ENCODE assay signal across 18 mouse cellular contexts in genomic region chr11:116556308-116556707, GRCm38 (mm10). TPM values are rescaled to one million over a fixed set of nuclear protein-coding genes. Genes with fewer than 3 reads are reported as not detected.
A peak's percentile ranks its signal among the peaks of the same experiment; 100 is the strongest.
DNase-seq lines count a peak whose midpoint lies in the region; ATAC-seq and TF ChIP-seq lines count a peak whose summit lies in the region.
"Had no signal": no experiment of that assay in that cellular context is flagged by ENCODE, and none has a peak within 500 bp of the region (broad histone marks: within the 10 kb centered on the region; RNA-seq: fewer than 3 reads in every experiment).

No protein-coding gene starts in this region.

- H3K4me2 ChIP-seq in hindbrain, postnatal 0 days (ENCODE audit: low read depth, low read length) = no peak overlapping the region
- H3K4me2 ChIP-seq in hindbrain, embryonic 14.5 days (replicated peaks) = no peak overlapping the region
- H3K4me2 ChIP-seq in lung, embryonic 14.5 days = no peak overlapping the region
- H3K4me2 ChIP-seq: forebrain, embryonic 13.5 days; midbrain, embryonic 12.5 days had no signal

- peak overlapping the region; percentile 16; the same call in 1 of the 2 replicates for H3K4me3 ChIP-seq in heart, embryonic 10.5 days
- H3K4me3 ChIP-seq in hindbrain, postnatal 0 days (ENCODE audit: low read length) = no peak overlapping the region
- H3K4me3 ChIP-seq in hindbrain, embryonic 14.5 days (replicated peaks; ENCODE audit: low read length) = no peak overlapping the region
- H3K4me3 ChIP-seq in lung, embryonic 14.5 days (ENCODE audit: low read depth, low read length) = no peak overlapping the region
- H3K4me3 ChIP-seq: forebrain, embryonic 13.5 days; midbrain, embryonic 12.5 days had no signal

- no peak for ATAC-seq in hindbrain, postnatal 0 days
- ATAC-seq in hindbrain, embryonic 14.5 days (ENCODE audit: low FRiP score) = no peak
- ATAC-seq in lung, embryonic 14.5 days (ENCODE audit: insufficient read depth) = no peak
- ATAC-seq: forebrain, embryonic 13.5 days had no signal

- no peak for DNase-seq in heart, embryonic 10.5 days (ENCODE audit: low spot score)
- no peak for DNase-seq in heart, adult 8-10 months (ENCODE audit: low spot score)
- no peak for DNase-seq in hindbrain, postnatal 0 days (ENCODE audit: low spot score)
- no peak for DNase-seq in hindbrain, embryonic 14.5 days (ENCODE audit: low spot score)
- no peak for DNase-seq in lung, embryonic 14.5 days
- DNase-seq in lung, postnatal 10 days = no peak
- no peak for DNase-seq in urinary bladder, adult 18-20 months (ENCODE audit: low spot score in 2 of 2)
- DNase-seq: adrenal gland, postnatal 10 days; cerebellum, adult 18-20 months; kidney, postnatal 10 days; left cerebral cortex, postnatal 4 days; lung, postnatal 36 days; thymus, postnatal 4 days had no signal

- H3K4me1 ChIP-seq in heart, embryonic 10.5 days = peaks cover 82% of the 10 kb centered on the region
- H3K4me1 ChIP-seq in hindbrain, postnatal 0 days (ENCODE audit: insufficient read depth, low read length) = peaks cover 18% of the 10 kb centered on the region; the same call in 1 of the 2 replicates
- H3K4me1 ChIP-seq in hindbrain, embryonic 14.5 days (replicated peaks; ENCODE audit: control insufficient read depth, insufficient read depth, low read length) = peaks cover 32% of the 10 kb centered on the region
- peaks cover 14% of the 10 kb centered on the region; the same call in 1 of the 2 replicates for H3K4me1 ChIP-seq in lung, embryonic 14.5 days (ENCODE audit: insufficient read depth)

- WGBS in heart, embryonic 10.5 days = 33% methylated on average over 6 of the region's 6 CpGs
- 68% methylated on average over 6 of the region's 6 CpGs for WGBS in hindbrain, postnatal 0 days
- 76% methylated on average over 6 of the region's 6 CpGs for WGBS in hindbrain, embryonic 14.5 days
- 49% methylated on average over 6 of the region's 6 CpGs for WGBS in lung, embryonic 14.5 days

- 0 out of 2 replicates have a peak, but pooled peaks cover 5% of the 10 kb centered on the region for H3K36me3 ChIP-seq in heart, embryonic 10.5 days
- no peaks in the 10 kb centered on the region for H3K36me3 ChIP-seq in hindbrain, postnatal 0 days (ENCODE audit: insufficient read depth, low read length)
- no peaks in the 10 kb centered on the region for H3K36me3 ChIP-seq in hindbrain, embryonic 14.5 days (replicated peaks; ENCODE audit: control insufficient read depth, insufficient read depth)
- H3K36me3 ChIP-seq in lung, embryonic 14.5 days (ENCODE audit: insufficient read depth) = no peaks in the 10 kb centered on the region
- H3K36me3 ChIP-seq: midbrain, embryonic 12.5 days had no signal

- H3K27me3 ChIP-seq in heart, embryonic 10.5 days (ENCODE audit: insufficient read depth, poor library complexity, severe bottlenecking) = no peaks in the 10 kb centered on the region
- H3K27me3 ChIP-seq in hindbrain, postnatal 0 days (ENCODE audit: insufficient read depth, low read length) = no peaks in the 10 kb centered on the region
- H3K27me3 ChIP-seq in hindbrain, embryonic 14.5 days (ENCODE audit: control insufficient read depth, insufficient read depth, low read length) = no peaks in the 10 kb centered on the region
- no peaks in the 10 kb centered on the region for H3K27me3 ChIP-seq in lung, embryonic 14.5 days (ENCODE audit: insufficient read depth, low read length)
- H3K27me3 ChIP-seq: forebrain, embryonic 13.5 days; midbrain, embryonic 12.5 days had no signal

- TF ChIP-seq CTCF in hindbrain, postnatal 0 days (IDR thresholded peaks at IDR 0.05; ENCODE audit: low read depth) = no peak
- no peak for TF ChIP-seq CTCF in lung, embryonic 14.5 days (IDR thresholded peaks at IDR 0.05; ENCODE audit: low read depth)

- H3K9me3 ChIP-seq in heart, embryonic 10.5 days = no peaks in the 10 kb centered on the region
- no peaks in the 10 kb centered on the region for H3K9me3 ChIP-seq in hindbrain, postnatal 0 days (ENCODE audit: low read length)
- no peaks in the 10 kb centered on the region for H3K9me3 ChIP-seq in hindbrain, embryonic 14.5 days (ENCODE audit: control insufficient read depth, low read length)
- H3K9me3 ChIP-seq in lung, embryonic 14.5 days (ENCODE audit: low read depth, low read length) = no peaks in the 10 kb centered on the region
- H3K9me3 ChIP-seq: forebrain, embryonic 13.5 days; midbrain, embryonic 12.5 days had no signal

- 0 out of 2 replicates have a peak overlapping the region, but pooled peaks have one; percentile 17 for H3K9ac ChIP-seq in hindbrain, postnatal 0 days (replicated peaks; ENCODE audit: low read length)
- H3K9ac ChIP-seq in hindbrain, embryonic 14.5 days = no peak overlapping the region
- H3K9ac ChIP-seq in lung, embryonic 14.5 days = peak overlapping the region; percentile 16; the same call in 1 of the 2 replicates
- H3K9ac ChIP-seq: forebrain, embryonic 13.5 days; midbrain, embryonic 12.5 days had no signal

- peak overlapping the region; percentile 72 for H3K27ac ChIP-seq in heart, embryonic 10.5 days
- no peak overlapping the region; the same call in 1 of the 2 replicates for H3K27ac ChIP-seq in hindbrain, postnatal 0 days
- H3K27ac ChIP-seq in hindbrain, embryonic 14.5 days = no peak overlapping the region
- no peak overlapping the region for H3K27ac ChIP-seq in lung, embryonic 14.5 days (ENCODE audit: low read depth)
- H3K27ac ChIP-seq: midbrain, embryonic 12.5 days had no signal

RNA-seq across cellular contexts. Expression of gene Ube2o, which starts 24.9 kb away (rescaled TPM):
- polyA plus RNA-seq in heart, embryonic 10.5 days (2016; fragmentation: Nextera tagmentation; extraction: Ambion mirVana) = 8.5 and 10.3 TPM in 2 replicates
- 10 to 100 TPM; 27.4 to 33.1 (median 29.8) TPM for total RNA-seq in heart, adult 8-10 months (2022)
- 101 and 112 TPM in 2 replicates for total RNA-seq in hindbrain, postnatal 0 days (2014; rRNA removed)
- polyA plus RNA-seq in hindbrain, postnatal 0 days (2015; fragmentation: Nextera tagmentation; extraction: Ambion mirVana) = 31.3 and 31.9 TPM in 2 replicates
- polyA plus RNA-seq in hindbrain, embryonic 14.5 days (2014; fragmentation: Nextera tagmentation; extraction: Ambion mirVana) = 27.5 and 28.5 TPM in 2 replicates
- polyA plus RNA-seq in lung, embryonic 14.5 days (2014; fragmentation: Nextera tagmentation; extraction: Ambion mirVana) = 17.4 and 22.8 TPM in 2 replicates

RNA-seq across cellular contexts. Expression of gene Sphk1, which starts 25.6 kb away (rescaled TPM):
- polyA plus RNA-seq in heart, embryonic 10.5 days (2016; fragmentation: Nextera tagmentation; extraction: Ambion mirVana) = 2.3 and 2.7 TPM in 2 replicates
- 1 to 10 TPM in 1 of 4 experiments, under 1 TPM in 3; 0.57 to 1.3 (median 0.98) TPM for total RNA-seq in heart, adult 8-10 months (2022)
- total RNA-seq in hindbrain, postnatal 0 days (2014; rRNA removed) = 25.5 and 29.7 TPM in 2 replicates
- 17.9 and 20.4 TPM in 2 replicates for polyA plus RNA-seq in hindbrain, postnatal 0 days (2015; fragmentation: Nextera tagmentation; extraction: Ambion mirVana)
- 4.0 and 4.1 TPM in 2 replicates for polyA plus RNA-seq in hindbrain, embryonic 14.5 days (2014; fragmentation: Nextera tagmentation; extraction: Ambion mirVana)
- polyA plus RNA-seq in lung, embryonic 14.5 days (2014; fragmentation: Nextera tagmentation; extraction: Ambion mirVana) = 4.0 and 5.5 TPM in 2 replicates

RNA-seq across cellular contexts. Expression of gene Aanat, which starts 29.9 kb away (rescaled TPM):
- not detected in 2 replicates for polyA plus RNA-seq in heart, embryonic 10.5 days (2016; fragmentation: Nextera tagmentation; extraction: Ambion mirVana)
- not detected for total RNA-seq in heart, adult 8-10 months (2022)
- 0.68 TPM in 1 of 2 replicates, not detected in the other for total RNA-seq in hindbrain, postnatal 0 days (2014; rRNA removed)
- 0.46 and 0.81 TPM in 2 replicates for polyA plus RNA-seq in hindbrain, postnatal 0 days (2015; fragmentation: Nextera tagmentation; extraction: Ambion mirVana)
- 0.15 TPM in 1 of 2 replicates, not detected in the other for polyA plus RNA-seq in hindbrain, embryonic 14.5 days (2014; fragmentation: Nextera tagmentation; extraction: Ambion mirVana)
- not detected in 2 replicates for polyA plus RNA-seq in lung, embryonic 14.5 days (2014; fragmentation: Nextera tagmentation; extraction: Ambion mirVana)
- total RNA-seq: adrenal gland, postnatal 10 days; gastrocnemius, postnatal 4 days had no signal
- polyA plus RNA-seq: C2C12; liver, embryonic 16.5 days had no signal
